Mouse (Mus musculus): ENCODE measurements around the gene Ccnf. TPM values are rescaled to one million over a fixed set of nuclear protein-coding genes. Genes with fewer than 3 reads are reported as not detected.

The Ccnf gene
- polyA plus RNA-seq, 1 experiment = 4.4 TPM

- Histone ChIP-seq H3K4me3 (ENCODE audit: insufficient read depth, low read length) (no peak overlapping the region), H3K4me1 (ENCODE audit: control insufficient read depth, insufficient read depth, low read length) (no peaks in the 10 kb centered on the region), H3K27ac (ENCODE audit: insufficient read depth, low read length) (no peak overlapping the region)
- no peak for TF ChIP-seq CTCF (IDR thresholded peaks at IDR 0.05; ENCODE audit: extremely low read depth, insufficient read depth, low read length)
- TF ChIP-seq POLR2A (IDR thresholded peaks at IDR 0.05; ENCODE audit: extremely low read depth, insufficient read depth, low read length) = no peak
These were observed 23.3 kb downstream of the Ccnf start for GRCm38 (mm10) chr17:24227941-24228340.

- Histone ChIP-seq H3K4me3 (ENCODE audit: insufficient read depth, low read length) (no peak overlapping the region), H3K4me1 (ENCODE audit: control insufficient read depth, insufficient read depth, low read length) (no peaks in the 10 kb centered on the region), H3K27ac (ENCODE audit: insufficient read depth, low read length) (no peak overlapping the region)
- no peak for TF ChIP-seq POLR2A (IDR thresholded peaks at IDR 0.05; ENCODE audit: extremely low read depth, insufficient read depth, low read length)
- TF ChIP-seq CTCF (IDR thresholded peaks at IDR 0.05; ENCODE audit: extremely low read depth, insufficient read depth, low read length) = no peak
These were observed 24.6 kb downstream of the Ccnf start for GRCm38 (mm10) chr17:24226721-24227120.

GRCm38 (mm10) chr17:24225851-24226250, 25.4 kb downstream of the Ccnf start:
- H3K27ac ChIP-seq (ENCODE audit: insufficient read depth, low read length) = no peak overlapping the region
- TF ChIP-seq CTCF (IDR thresholded peaks at IDR 0.05; ENCODE audit: extremely low read depth, insufficient read depth, low read length) (no peak), POLR2A (IDR thresholded peaks at IDR 0.05; ENCODE audit: extremely low read depth, insufficient read depth, low read length) (no peak)

GRCm38 (mm10) chr17:24224741-24225140, 26.5 kb downstream of the Ccnf start:
- H3K4me1 ChIP-seq (ENCODE audit: control insufficient read depth, insufficient read depth, low read length) = peaks cover 1% of the 10 kb centered on the region; the same call in 1 of the 2 replicates
- TF ChIP-seq POLR2A (IDR thresholded peaks at IDR 0.05; ENCODE audit: extremely low read depth, insufficient read depth, low read length) = no peak
- no peak for TF ChIP-seq CTCF (IDR thresholded peaks at IDR 0.05; ENCODE audit: extremely low read depth, insufficient read depth, low read length)
- no peak overlapping the region for H3K27ac ChIP-seq (ENCODE audit: insufficient read depth, low read length)
- H3K4me3 ChIP-seq (ENCODE audit: insufficient read depth, low read length) = no peak overlapping the region

More at GRCm38 (mm10) chr17:24225851-24226250, 25.4 kb downstream of the Ccnf start:
- 0 out of 2 replicates have a peak, but pooled peaks cover 1% of the 10 kb centered on the region for H3K4me1 ChIP-seq (ENCODE audit: control insufficient read depth, insufficient read depth, low read length)
- H3K4me3 ChIP-seq (ENCODE audit: insufficient read depth, low read length) = no peak overlapping the region

- no peak overlapping the region for H3K4me3 ChIP-seq (ENCODE audit: insufficient read depth, low read length)
- TF ChIP-seq POLR2A (IDR thresholded peaks at IDR 0.05; ENCODE audit: extremely low read depth, insufficient read depth, low read length) = no peak
- TF ChIP-seq CTCF (IDR thresholded peaks at IDR 0.05; ENCODE audit: extremely low read depth, insufficient read depth, low read length) = no peak
- peaks cover 4% of the 10 kb centered on the region; the same call in 1 of the 2 replicates for H3K4me1 ChIP-seq (ENCODE audit: control insufficient read depth, insufficient read depth, low read length)
- H3K27ac ChIP-seq (ENCODE audit: insufficient read depth, low read length) = no peak overlapping the region
These were observed 27.8 kb downstream of the Ccnf start for GRCm38 (mm10) chr17:24223513-24223912.

GRCm38 (mm10) chr17:24222653-24223052, 28.6 kb downstream of the Ccnf start:
- H3K4me1 ChIP-seq (ENCODE audit: control insufficient read depth, insufficient read depth, low read length) = peaks cover 4% of the 10 kb centered on the region; the same call in 1 of the 2 replicates
- TF ChIP-seq CTCF (IDR thresholded peaks at IDR 0.05; ENCODE audit: extremely low read depth, insufficient read depth, low read length) = no peak
- TF ChIP-seq POLR2A (IDR thresholded peaks at IDR 0.05; ENCODE audit: extremely low read depth, insufficient read depth, low read length) = no peak
- no peak overlapping the region for H3K27ac ChIP-seq (ENCODE audit: insufficient read depth, low read length)
- H3K4me3 ChIP-seq (ENCODE audit: insufficient read depth, low read length) = no peak overlapping the region

- Histone ChIP-seq H3K4me1 (ENCODE audit: control insufficient read depth, insufficient read depth, low read length) (peaks cover 4% of the 10 kb centered on the region; the same call in 1 of the 2 replicates), H3K4me3 (ENCODE audit: insufficient read depth, low read length) (peak within 1 kb of the TSS; percentile 57), H3K27ac (ENCODE audit: insufficient read depth, low read length) (peak within 1 kb of the TSS; percentile 6; the same call in 1 of the 2 replicates)
- TF ChIP-seq CTCF (IDR thresholded peaks at IDR 0.05; ENCODE audit: extremely low read depth, insufficient read depth, low read length) (no peak), POLR2A (IDR thresholded peaks at IDR 0.05; ENCODE audit: extremely low read depth, insufficient read depth, low read length) (peak; percentile 83)
These were observed 30.6 kb downstream of the Ccnf start, which contains the start of gene Tedc2 for GRCm38 (mm10) chr17:24220435-24221411. Tedc2 (minus strand) TSS chr17:24220851.

- Histone ChIP-seq H3K4me3 (ENCODE audit: insufficient read depth, low read length) (no peak overlapping the region), H3K4me1 (ENCODE audit: control insufficient read depth, insufficient read depth, low read length) (peaks cover 4% of the 10 kb centered on the region; the same call in 1 of the 2 replicates), H3K27ac (ENCODE audit: insufficient read depth, low read length) (no peak overlapping the region)
- no peak for TF ChIP-seq POLR2A (IDR thresholded peaks at IDR 0.05; ENCODE audit: extremely low read depth, insufficient read depth, low read length)
- no peak for TF ChIP-seq CTCF (IDR thresholded peaks at IDR 0.05; ENCODE audit: extremely low read depth, insufficient read depth, low read length)
These were observed 34.4 kb downstream of the Ccnf start for GRCm38 (mm10) chr17:24216836-24217235.

- TF ChIP-seq POLR2A (IDR thresholded peaks at IDR 0.05; ENCODE audit: extremely low read depth, insufficient read depth, low read length) (no peak), CTCF (IDR thresholded peaks at IDR 0.05; ENCODE audit: extremely low read depth, insufficient read depth, low read length) (no peak)
- H3K4me1 ChIP-seq (ENCODE audit: control insufficient read depth, insufficient read depth, low read length) = peaks cover 1% of the 10 kb centered on the region; the same call in 1 of the 2 replicates
- H3K4me3 ChIP-seq (ENCODE audit: insufficient read depth, low read length) = no peak overlapping the region
- no peak overlapping the region for H3K27ac ChIP-seq (ENCODE audit: insufficient read depth, low read length)
These were observed 38.1 kb downstream of the Ccnf start for GRCm38 (mm10) chr17:24213186-24213585.
